Mouse (Mus musculus) brain, embryonic 14.5 days (tissue): Measurements from ENCODE around the gene St13.

ENCODE experiments used
- CTCF ChIP-seq: fragments of 200-500 bp; IDR thresholded peaks from 2 replicates; pipeline ENCODE4 v1.5.1; 2012; ENCODE audit warnings: inconsistent platforms, mild to moderate bottlenecking, moderate library complexity, borderline replicate concordance; ENCODE audit not compliant: insufficient read depth, insufficient read length; ENCODE audit errors: extremely low read depth
- POLR2A ChIP-seq: fragments of 200-500 bp; IDR thresholded peaks from 2 replicates; pipeline ENCODE4 v1.6.1; 2012; ENCODE audit warnings: mild to moderate bottlenecking, inconsistent platforms, borderline replicate concordance; ENCODE audit not compliant: poor library complexity, insufficient read depth, insufficient read length, severe bottlenecking; ENCODE audit errors: extremely low read depth

DNA sequence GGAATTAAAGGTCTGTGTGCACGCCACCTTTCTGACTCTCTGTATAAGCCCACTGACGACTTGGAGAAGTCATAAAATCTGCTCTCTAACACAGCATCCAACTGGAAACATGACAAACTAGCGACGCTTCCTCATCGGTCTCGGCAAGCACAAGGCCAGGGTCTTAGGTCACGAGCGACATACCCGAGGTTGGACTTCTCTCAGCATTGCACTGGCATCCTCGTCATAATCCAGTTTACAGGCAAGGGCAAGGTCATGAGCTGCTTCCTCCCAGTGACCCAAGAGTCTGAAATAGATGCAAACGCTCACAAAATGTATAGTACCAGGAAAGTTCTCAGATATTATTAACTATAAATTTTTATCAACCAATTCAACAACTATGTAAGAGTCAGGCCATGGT lies 25.3 kb downstream of the St13 start:
- TF ChIP-seq POLR2A (no peak), CTCF (no peak)
